Mouse (Mus musculus): ENCODE data around the gene 1700008O03Rik.

- no peak for TF ChIP-seq TAL1 (IDR thresholded peaks at IDR 0.05; ENCODE audit: low read length)
- TF ChIP-seq GATA1 (IDR thresholded peaks at IDR 0.05; ENCODE audit: low read length), result no peak
Observed at GRCm38 (mm10) chr7:44336046-44337021, 49.3 kb downstream of the 1700008O03Rik start.

All from erythroblast, embryonic 14.5 days (primary cell).